Mouse (Mus musculus) frontal cortex, postnatal 36 days (tissue): ENCODE results near the gene Mindy4.
"Not testable (repeated sequence)": the region's sequence is repeated elsewhere in the genome, so short reads cannot be mapped to it uniquely, and the experiment has no call there.

Source experiments
- DNase-seq, 2 experiments: peaks; one replicate each; pipeline ENCODE4 v3.0.0; 2022; ENCODE audit warnings: low spot score in 2 of 2

Mindy4 gene

GRCm38 (mm10) chr6:55202913-55203910, at the start of gene Mindy4:
TSS of gene Mindy4 (plus strand) at chr6:55203383.
- DNase-seq = peak; percentile 86 to 90

GRCm38 (mm10) chr6:55159256-55159655, 43.9 kb upstream of the Mindy4 start:
- DNase-seq = no peak

GRCm38 (mm10) chr6:55161311-55161761, 41.8 kb upstream of the Mindy4 start:
- DNase-seq = peak; percentile 68 to 77

GRCm38 (mm10) chr6:55163046-55163584, 40.1 kb upstream of the Mindy4 start:
- DNase-seq = no peak

- DNase-seq = peak; percentile 75 to 84
These were observed 36.3 kb upstream of the Mindy4 start for GRCm38 (mm10) chr6:55166777-55167463.

- DNase-seq = no peak
These were observed 33.4 kb upstream of the Mindy4 start for GRCm38 (mm10) chr6:55169818-55170217.

GRCm38 (mm10) chr6:55171638-55172037, 31.5 kb upstream of the Mindy4 start:
- DNase-seq = peak in 1 of 2 experiments; percentile 16

GRCm38 (mm10) chr6:55173171-55173570, 30.0 kb upstream of the Mindy4 start:
- no peak for DNase-seq

GRCm38 (mm10) chr6:55173941-55174349, 29.2 kb upstream of the Mindy4 start:
- DNase-seq = no peak

GRCm38 (mm10) chr6:55174741-55175181, 28.4 kb upstream of the Mindy4 start, which contains the start of gene Inmt:
TSS of gene Inmt (minus strand) at chr6:55175043.
- no peak for DNase-seq

- DNase-seq = no peak
These were observed 27.7 kb upstream of the Mindy4 start for GRCm38 (mm10) chr6:55175456-55175855.

GRCm38 (mm10) chr6:55175892-55176291, 27.3 kb upstream of the Mindy4 start:
- DNase-seq = no peak

GRCm38 (mm10) chr6:55177060-55177732, 26.0 kb upstream of the Mindy4 start:
- DNase-seq = peak in 1 of 2 experiments; percentile 22

- DNase-seq = no peak
These were observed 23.6 kb upstream of the Mindy4 start for GRCm38 (mm10) chr6:55179560-55179959.

GRCm38 (mm10) chr6:55182655-55183430, 20.3 kb upstream of the Mindy4 start:
- no peak for DNase-seq

GRCm38 (mm10) chr6:55187827-55188226, 15.4 kb upstream of the Mindy4 start:
- DNase-seq = not testable (repeated sequence)

GRCm38 (mm10) chr6:55189406-55189805, 13.8 kb upstream of the Mindy4 start:
- DNase-seq = no peak

GRCm38 (mm10) chr6:55191537-55191936, 11.6 kb upstream of the Mindy4 start:
- DNase-seq = no peak

- DNase-seq = no peak
These were observed 10.0 kb upstream of the Mindy4 start for GRCm38 (mm10) chr6:55193171-55193570.

GRCm38 (mm10) chr6:55199047-55199446, 4.1 kb upstream of the Mindy4 start:
- DNase-seq = no peak

GRCm38 (mm10) chr6:55203931-55204330, 748 bp downstream of the Mindy4 start:
- no peak for DNase-seq
